ENCODE assay signal across 8 mouse cellular contexts in the genomic region with DNA sequence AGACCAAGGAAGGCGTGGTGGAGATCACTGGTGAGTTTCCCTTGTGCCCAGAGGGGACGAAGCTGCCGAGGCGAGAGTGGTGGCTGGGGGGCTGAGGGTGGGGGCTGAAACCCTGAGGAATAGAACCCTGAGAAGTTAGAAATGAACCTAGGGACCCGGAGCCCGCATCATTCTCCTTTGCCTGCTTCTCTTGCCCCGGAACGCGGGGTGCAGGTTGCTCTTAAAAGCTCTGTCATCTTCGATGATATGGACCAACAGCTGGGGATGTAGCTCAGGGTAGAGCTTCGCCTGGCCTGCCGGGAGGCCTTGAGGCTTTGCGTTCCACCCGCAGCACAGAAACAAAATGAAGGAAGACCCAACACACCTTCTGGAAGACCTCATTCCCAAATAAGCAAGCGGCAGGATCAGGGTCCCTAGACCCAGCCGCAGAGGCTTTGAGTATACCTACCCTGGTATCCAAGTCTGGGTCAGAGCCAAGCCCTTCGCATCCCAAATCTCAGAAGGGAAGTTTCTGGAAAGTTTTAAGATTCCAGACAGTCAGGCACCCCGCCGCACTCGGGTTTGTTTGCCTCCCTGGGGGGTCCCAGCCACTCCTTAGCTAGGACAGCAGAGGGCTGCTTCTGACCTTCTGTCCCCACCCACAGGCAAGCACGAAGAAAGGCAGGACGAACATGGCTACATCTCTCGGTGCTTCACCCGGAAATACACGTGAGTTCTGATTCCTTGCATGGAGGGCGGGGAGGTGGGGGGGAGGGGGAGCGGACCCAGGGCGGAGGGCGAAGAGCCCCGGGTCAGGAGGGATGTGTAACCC. TPM values are rescaled to one million over a fixed set of nuclear protein-coding genes. Genes with fewer than 3 reads are reported as not detected.
A peak's percentile ranks its signal among the peaks of the same experiment; 100 is the strongest.
DNase-seq lines count a peak whose midpoint lies in the region; ATAC-seq and TF ChIP-seq lines count a peak whose summit lies in the region.

No protein-coding gene starts in this region.

- no peak for TF ChIP-seq CTCF in midbrain, postnatal 0 days (IDR thresholded peaks at IDR 0.05)

- no peak overlapping the region for H3K9ac ChIP-seq in forebrain, embryonic 12.5 days
- no peak overlapping the region for H3K9ac ChIP-seq in forebrain, embryonic 14.5 days (ENCODE audit: low read length)
- no peak overlapping the region for H3K9ac ChIP-seq in forebrain, embryonic 15.5 days (replicated peaks)
- 0 out of 2 replicates have a peak overlapping the region, but pooled peaks have one; percentile 10 for H3K9ac ChIP-seq in kidney, embryonic 15.5 days
- 0 out of 2 replicates have a peak overlapping the region, but pooled peaks have one; percentile 29 for H3K9ac ChIP-seq in midbrain, postnatal 0 days (replicated peaks; ENCODE audit: low read length, poor library complexity, severe bottlenecking)

- WGBS in forebrain, embryonic 12.5 days, result 5% methylated on average over 30 of the region's 30 CpGs
- WGBS in forebrain, embryonic 14.5 days, result 5% methylated on average over 28 of the region's 30 CpGs
- 4% methylated on average over 30 of the region's 30 CpGs for WGBS in forebrain, embryonic 15.5 days
- WGBS in kidney, embryonic 15.5 days, result 5% methylated on average over 30 of the region's 30 CpGs
- 5% methylated on average over 30 of the region's 30 CpGs for WGBS in midbrain, postnatal 0 days

- H3K27ac ChIP-seq in forebrain, embryonic 12.5 days, result no peak overlapping the region
- H3K27ac ChIP-seq in forebrain, embryonic 14.5 days (ENCODE audit: low read depth, low read length), result no peak overlapping the region
- no peak overlapping the region for H3K27ac ChIP-seq in forebrain, embryonic 15.5 days (replicated peaks)
- peak overlapping the region; percentile 1; the same call in 1 of the 2 replicates for H3K27ac ChIP-seq in kidney, embryonic 15.5 days
- no peak overlapping the region for H3K27ac ChIP-seq in midbrain, postnatal 0 days (ENCODE audit: low read depth, low read length)

- H3K4me2 ChIP-seq in forebrain, embryonic 12.5 days, result peak overlapping the region; percentile 27; the same call in 1 of the 2 replicates
- H3K4me2 ChIP-seq in forebrain, embryonic 14.5 days (ENCODE audit: low read length), result no peak overlapping the region
- no peak overlapping the region for H3K4me2 ChIP-seq in forebrain, embryonic 15.5 days (replicated peaks)
- H3K4me2 ChIP-seq in kidney, embryonic 15.5 days, result peak overlapping the region; percentile 77
- peak overlapping the region; percentile 28 for H3K4me2 ChIP-seq in midbrain, postnatal 0 days (ENCODE audit: low read depth, low read length, poor library complexity, severe bottlenecking)

- H3K27me3 ChIP-seq in forebrain, embryonic 12.5 days, result peaks cover 62% of the 10 kb centered on the region
- peaks cover 29% of the 10 kb centered on the region for H3K27me3 ChIP-seq in forebrain, embryonic 14.5 days (replicated peaks; ENCODE audit: control insufficient read depth, insufficient read depth, low read length)
- H3K27me3 ChIP-seq in forebrain, embryonic 15.5 days, result peaks cover 22% of the 10 kb centered on the region
- peaks cover 44% of the 10 kb centered on the region for H3K27me3 ChIP-seq in kidney, embryonic 15.5 days
- peaks cover 16% of the 10 kb centered on the region for H3K27me3 ChIP-seq in midbrain, postnatal 0 days (ENCODE audit: insufficient read depth, low read length)

- H3K9me3 ChIP-seq in forebrain, embryonic 12.5 days, result no peaks in the 10 kb centered on the region
- no peaks in the 10 kb centered on the region for H3K9me3 ChIP-seq in forebrain, embryonic 14.5 days (replicated peaks; ENCODE audit: control insufficient read depth, low read length)
- H3K9me3 ChIP-seq in forebrain, embryonic 15.5 days, result no peaks in the 10 kb centered on the region
- no peaks in the 10 kb centered on the region for H3K9me3 ChIP-seq in kidney, embryonic 15.5 days (replicated peaks)
- no peaks in the 10 kb centered on the region for H3K9me3 ChIP-seq in midbrain, postnatal 0 days (ENCODE audit: low read length)

- ATAC-seq in forebrain, embryonic 12.5 days (ENCODE audit: low FRiP score), result no peak
- no peak for ATAC-seq in forebrain, embryonic 14.5 days
- no peak for ATAC-seq in forebrain, embryonic 15.5 days (replicated peaks)
- ATAC-seq in kidney, embryonic 15.5 days (replicated peaks; ENCODE audit: low FRiP score), result no peak
- no peak for ATAC-seq in midbrain, postnatal 0 days (ENCODE audit: low FRiP score)
- no peak for ATAC-seq in monocyte, adult 5-6 weeks (replicated peaks; ENCODE audit: insufficient number of reproducible peaks, low FRiP score, low TSS enrichment, poor library complexity, severe bottlenecking)

- H3K4me1 ChIP-seq in forebrain, embryonic 12.5 days, result peaks cover 14% of the 10 kb centered on the region
- H3K4me1 ChIP-seq in forebrain, embryonic 14.5 days (ENCODE audit: control insufficient read depth, insufficient read depth, low read length), result peaks cover 6% of the 10 kb centered on the region
- H3K4me1 ChIP-seq in forebrain, embryonic 15.5 days, result peaks cover 10% of the 10 kb centered on the region
- peaks cover 27% of the 10 kb centered on the region for H3K4me1 ChIP-seq in kidney, embryonic 15.5 days
- H3K4me1 ChIP-seq in midbrain, postnatal 0 days (ENCODE audit: insufficient read depth, low read length), result 0 out of 2 replicates have a peak, but pooled peaks cover 3% of the 10 kb centered on the region

- no peaks in the 10 kb centered on the region for H3K36me3 ChIP-seq in forebrain, embryonic 12.5 days (replicated peaks)
- no peaks in the 10 kb centered on the region for H3K36me3 ChIP-seq in forebrain, embryonic 14.5 days (ENCODE audit: control insufficient read depth, insufficient read depth, low read length)
- H3K36me3 ChIP-seq in forebrain, embryonic 15.5 days, result no peaks in the 10 kb centered on the region
- H3K36me3 ChIP-seq in kidney, embryonic 15.5 days, result no peaks in the 10 kb centered on the region
- H3K36me3 ChIP-seq in midbrain, postnatal 0 days (ENCODE audit: insufficient read depth, low read length), result no peaks in the 10 kb centered on the region

- peak overlapping the region; percentile 16; the same call in 1 of the 2 replicates for H3K4me3 ChIP-seq in forebrain, embryonic 12.5 days (replicated peaks)
- H3K4me3 ChIP-seq in forebrain, embryonic 14.5 days (ENCODE audit: low read depth, low read length), result no peak overlapping the region
- H3K4me3 ChIP-seq in forebrain, embryonic 15.5 days, result peak overlapping the region; percentile 8; the same call in 1 of the 2 replicates
- peak overlapping the region; percentile 41 for H3K4me3 ChIP-seq in kidney, embryonic 15.5 days (replicated peaks)
- peak overlapping the region; percentile 17; the same call in 1 of the 2 replicates for H3K4me3 ChIP-seq in midbrain, postnatal 0 days (ENCODE audit: low read depth, low read length)

- no peak for DNase-seq in forebrain, embryonic 14.5 days (ENCODE audit: low spot score)
- no peak for DNase-seq in midbrain, postnatal 0 days (ENCODE audit: low spot score)
- DNase-seq in right cerebral cortex, postnatal 36 days (ENCODE audit: low spot score in 2 of 2), result no peak
- DNase-seq in Muller cell, postnatal 12 days (ENCODE audit: inconsistent ontology term), result no peak

RNA-seq across cellular contexts. Expression of gene Hspb1, which starts 0.9 kb away (rescaled TPM):
- 7.8 and 10.7 TPM in 2 replicates for polyA plus RNA-seq in forebrain, embryonic 12.5 days (2016; fragmentation: Nextera tagmentation; extraction: Ambion mirVana)
- 6.6 and 8.1 TPM in 2 replicates for polyA plus RNA-seq in forebrain, embryonic 14.5 days (2014; fragmentation: Nextera tagmentation; extraction: Ambion mirVana)
- 6.2 and 6.5 TPM in 2 replicates for polyA plus RNA-seq in forebrain, embryonic 15.5 days (2015; fragmentation: Nextera tagmentation; extraction: Ambion mirVana)
- polyA plus RNA-seq in kidney, embryonic 15.5 days (2015; fragmentation: Nextera tagmentation; extraction: Ambion mirVana), result 70.0 and 72.9 TPM in 2 replicates
- 26.2 and 28.8 TPM in 2 replicates for total RNA-seq in midbrain, postnatal 0 days (2014; rRNA removed)
- 19.2 and 19.3 TPM in 2 replicates for polyA plus RNA-seq in midbrain, postnatal 0 days (2015; fragmentation: Nextera tagmentation; extraction: Ambion mirVana)
- total RNA-seq in monocyte, adult 5-6 weeks (2017), result 1.9 TPM in 1 of 3 replicates, not detected in the others

RNA-seq across cellular contexts. Expression of gene Ywhag, which starts 45.8 kb away (rescaled TPM):
- polyA plus RNA-seq in forebrain, embryonic 12.5 days (2016; fragmentation: Nextera tagmentation; extraction: Ambion mirVana), result 410 and 460 TPM in 2 replicates
- 361 and 450 TPM in 2 replicates for polyA plus RNA-seq in forebrain, embryonic 14.5 days (2014; fragmentation: Nextera tagmentation; extraction: Ambion mirVana)
- polyA plus RNA-seq in forebrain, embryonic 15.5 days (2015; fragmentation: Nextera tagmentation; extraction: Ambion mirVana), result 664 and 720 TPM in 2 replicates
- polyA plus RNA-seq in kidney, embryonic 15.5 days (2015; fragmentation: Nextera tagmentation; extraction: Ambion mirVana), result 179 and 189 TPM in 2 replicates
- total RNA-seq in midbrain, postnatal 0 days (2014; rRNA removed), result 357 and 411 TPM in 2 replicates
- 906 and 919 TPM in 2 replicates for polyA plus RNA-seq in midbrain, postnatal 0 days (2015; fragmentation: Nextera tagmentation; extraction: Ambion mirVana)
- 86.4 to 119 TPM (median 100 TPM) in 3 replicates for total RNA-seq in monocyte, adult 5-6 weeks (2017)

Comparison
In these comparisons a context has a peak if more than half of its experiments do, and no peak if none do; other contexts are left out.
1. H3K4me2 ChIP-seq: peak in forebrain, embryonic 12.5 days (single experiment), kidney, embryonic 15.5 days (single experiment) and midbrain, postnatal 0 days (single experiment); none in forebrain, embryonic 14.5 days (single experiment) and forebrain, embryonic 15.5 days (single experiment).
2. H3K9ac ChIP-seq: peak in kidney, embryonic 15.5 days (single experiment) and midbrain, postnatal 0 days (single experiment); none in forebrain, embryonic 12.5 days (single experiment), forebrain, embryonic 14.5 days (single experiment) and forebrain, embryonic 15.5 days (single experiment).